Mouse (Mus musculus): Measurements from ENCODE around the gene Tmco1. TPM values are rescaled to one million over a fixed set of nuclear protein-coding genes. Genes with fewer than 3 reads are reported as not detected.

The Tmco1 gene
- 707 TPM for polyA plus RNA-seq (2014; fragmentation: Illumina TruSeq; extraction: RNeasy Lipid Tissue Mini Kit (QIAGEN cat#74804); ENCODE audit: low read depth, low replicate concordance)

DNA sequence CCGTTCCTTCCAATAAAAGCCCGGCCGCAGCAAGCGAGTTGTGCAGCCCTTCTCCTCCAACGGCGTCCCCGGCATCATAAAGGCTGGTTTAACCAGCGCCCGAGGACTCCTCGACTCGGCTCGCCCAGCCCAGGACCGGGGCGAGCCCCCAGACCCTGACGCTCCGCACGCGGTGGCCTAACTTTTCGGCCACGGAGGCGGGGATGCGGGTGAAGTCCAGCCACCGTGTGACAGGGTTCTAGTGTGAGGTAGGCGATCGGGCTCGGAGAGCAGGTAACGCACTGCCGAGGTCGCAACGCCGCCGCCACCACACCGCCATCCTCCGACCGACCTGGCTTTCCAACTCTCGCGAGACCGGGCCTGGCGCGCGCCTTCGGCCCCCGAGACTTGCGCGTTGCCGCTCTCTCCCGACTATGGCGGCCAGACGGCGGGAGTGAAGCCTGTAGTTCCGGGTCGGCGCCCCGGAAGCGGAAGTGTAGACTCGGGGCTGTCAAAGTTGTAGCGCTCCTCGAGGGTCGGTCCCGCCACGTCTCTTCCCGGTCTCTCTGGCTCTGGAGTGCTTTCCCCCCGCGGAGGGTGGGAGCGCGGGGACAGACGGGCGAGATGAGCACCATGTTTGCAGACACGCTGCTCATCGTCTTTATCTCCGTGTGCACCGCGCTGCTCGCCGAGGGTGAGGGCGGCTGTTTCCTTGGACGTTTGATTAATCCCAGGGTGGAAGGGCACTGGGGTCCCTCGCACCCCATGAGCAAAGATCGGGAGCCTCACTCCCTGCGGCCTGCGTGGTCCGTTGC lies at the start of gene Tmco1:
Gene Tmco1 (plus strand): TSS at position 118 of the 794 bp plus-strand sequence.

DNA sequence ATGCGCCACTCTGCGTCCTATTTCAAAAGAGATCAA lies 23.0 kb upstream of the Tmco1 start, which contains the start of gene Uck2:
Gene Uck2 (minus strand): TSS at position 1 of the 36 bp plus-strand sequence.

DNA sequence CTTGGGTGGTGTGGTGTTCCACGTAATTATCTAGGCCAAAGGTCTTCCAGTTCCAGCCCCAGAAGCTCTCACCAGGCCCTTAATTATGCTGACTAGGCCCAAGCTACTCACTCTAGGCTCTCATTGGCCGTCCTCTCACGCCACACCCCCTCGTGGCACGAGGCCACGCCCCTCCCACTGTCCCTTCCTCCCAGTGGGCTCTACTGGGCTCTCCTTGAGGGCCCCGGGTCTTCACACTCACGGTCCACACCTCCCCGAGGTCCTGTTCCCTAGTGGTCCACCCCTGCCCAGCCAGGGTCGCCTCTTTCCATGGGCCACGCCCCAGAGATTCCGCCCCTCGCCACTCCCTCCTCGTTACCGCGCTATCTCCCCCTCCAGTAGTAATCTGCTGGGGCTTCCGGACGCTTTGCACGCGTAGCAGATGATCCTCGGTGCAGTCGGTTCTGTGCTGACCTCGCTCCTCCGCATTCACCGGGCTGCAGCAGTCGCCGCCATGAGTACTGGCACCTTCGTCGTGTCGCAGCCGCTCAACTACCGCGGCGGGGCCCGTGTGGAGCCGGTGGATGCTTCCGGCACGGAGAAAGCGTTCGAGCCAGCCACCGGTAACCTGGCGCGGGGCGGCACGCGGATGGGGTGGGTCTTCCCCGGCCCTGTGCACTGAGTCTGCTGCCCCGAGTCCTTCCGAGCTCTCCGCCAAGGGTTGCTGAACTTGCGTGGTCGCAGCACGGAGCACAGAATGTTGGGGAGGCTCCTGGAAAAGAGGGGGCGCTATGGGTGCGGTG lies 41.8 kb downstream of the Tmco1 start, which contains the start of gene Aldh9a1:
Gene Aldh9a1 (plus strand): TSS at position 177 of the 782 bp plus-strand sequence.

Other genes starting within 250 kb of the Tmco1 start
- 8.8 TPM for gene Uck2, start 23.1 kb upstream of the Tmco1 start, polyA plus RNA-seq (2014; fragmentation: Illumina TruSeq; extraction: RNeasy Lipid Tissue Mini Kit (QIAGEN cat#74804); ENCODE audit: low read depth, low replicate concordance)
- gene Aldh9a1, start 41.6 kb downstream of the Tmco1 start, polyA plus RNA-seq (2014; fragmentation: Illumina TruSeq; extraction: RNeasy Lipid Tissue Mini Kit (QIAGEN cat#74804); ENCODE audit: low read depth, low replicate concordance): 233 TPM
- 2.4 TPM for gene Mgst3, start 85.5 kb downstream of the Tmco1 start, polyA plus RNA-seq (2014; fragmentation: Illumina TruSeq; extraction: RNeasy Lipid Tissue Mini Kit (QIAGEN cat#74804); ENCODE audit: low read depth, low replicate concordance)
- 3.8 TPM for gene Lrrc52, start 158.4 kb downstream of the Tmco1 start, polyA plus RNA-seq (2014; fragmentation: Illumina TruSeq; extraction: RNeasy Lipid Tissue Mini Kit (QIAGEN cat#74804); ENCODE audit: low read depth, low replicate concordance)